Mouse (Mus musculus): ENCODE data around the gene Cntrob. TPM values are rescaled to one million over a fixed set of nuclear protein-coding genes. Genes with fewer than 3 reads are reported as not detected.

Cntrob gene
- polyA plus RNA-seq (2015; fragmentation: Nextera tagmentation; extraction: Ambion mirVana), result 22.4 and 22.8 TPM in 2 replicates

- peak; percentile 99 for DNase-seq (ENCODE audit: low spot score)
Measured at GRCm38 (mm10) chr11:69323667-69324111, at the start of gene Cntrob, which contains the start of gene Trappc1. TSS of gene Cntrob (minus strand) at chr11:69323775. TSS of gene Trappc1 (plus strand) at chr11:69323980.

- no peak for DNase-seq (ENCODE audit: low spot score)
Measured at GRCm38 (mm10) chr11:69372780-69373170, 49.2 kb upstream of the Cntrob start.

- DNase-seq (ENCODE audit: low spot score), result no peak
Measured at GRCm38 (mm10) chr11:69372056-69372779, 48.6 kb upstream of the Cntrob start.

- DNase-seq (ENCODE audit: low spot score), result no peak
Measured at GRCm38 (mm10) chr11:69371601-69372000, 48.0 kb upstream of the Cntrob start.

GRCm38 (mm10) chr11:69370817-69371215 lies 47.2 kb upstream of the Cntrob start:
- no peak for DNase-seq (ENCODE audit: low spot score)

- no peak for DNase-seq (ENCODE audit: low spot score)
Measured at GRCm38 (mm10) chr11:69369990-69370816, 46.6 kb upstream of the Cntrob start.

GRCm38 (mm10) chr11:69369215-69369989 lies 45.8 kb upstream of the Cntrob start, which contains the start of gene Chd3:
TSS of gene Chd3 (minus strand) at chr11:69369406.
- DNase-seq (ENCODE audit: low spot score), result no peak

- DNase-seq (ENCODE audit: low spot score), result peak; percentile 25
Measured at GRCm38 (mm10) chr11:69368356-69369214, 45.0 kb upstream of the Cntrob start.

- no peak for DNase-seq (ENCODE audit: low spot score)
Measured at GRCm38 (mm10) chr11:69367616-69368355, 44.2 kb upstream of the Cntrob start.

- no peak for DNase-seq (ENCODE audit: low spot score)
Measured at GRCm38 (mm10) chr11:69366855-69367615, 43.5 kb upstream of the Cntrob start.

GRCm38 (mm10) chr11:69366157-69366854 lies 42.7 kb upstream of the Cntrob start:
- peak; percentile 75 for DNase-seq (ENCODE audit: low spot score)

GRCm38 (mm10) chr11:69365722-69366121 lies 42.1 kb upstream of the Cntrob start:
- no peak for DNase-seq (ENCODE audit: low spot score)

- no peak for DNase-seq (ENCODE audit: low spot score)
Measured at GRCm38 (mm10) chr11:69364910-69365309, 41.3 kb upstream of the Cntrob start.

GRCm38 (mm10) chr11:69364376-69364775 lies 40.8 kb upstream of the Cntrob start:
- no peak for DNase-seq (ENCODE audit: low spot score)

GRCm38 (mm10) chr11:69362479-69362878 lies 38.9 kb upstream of the Cntrob start:
- no peak for DNase-seq (ENCODE audit: low spot score)

- DNase-seq (ENCODE audit: low spot score), result no peak
Measured at GRCm38 (mm10) chr11:69362021-69362420, 38.4 kb upstream of the Cntrob start.

GRCm38 (mm10) chr11:69357690-69358089 lies 34.1 kb upstream of the Cntrob start:
- DNase-seq (ENCODE audit: low spot score), result no peak

GRCm38 (mm10) chr11:69356544-69356943 lies 33.0 kb upstream of the Cntrob start:
- no peak for DNase-seq (ENCODE audit: low spot score)

All from thymus, postnatal 0 days (tissue).